Mouse (Mus musculus): ENCODE measurements around the gene Gm4724. TPM values are rescaled to one million over a fixed set of nuclear protein-coding genes. Genes with fewer than 3 reads are reported as not detected.
"Not testable (repeated sequence)": the region's sequence is repeated elsewhere in the genome, so short reads cannot be mapped to it uniquely, and the experiment has no call there.

Gm4724 gene
- 0.08 TPM in 1 of 2 replicates, not detected in the other for polyA plus RNA-seq (2012)

DNA sequence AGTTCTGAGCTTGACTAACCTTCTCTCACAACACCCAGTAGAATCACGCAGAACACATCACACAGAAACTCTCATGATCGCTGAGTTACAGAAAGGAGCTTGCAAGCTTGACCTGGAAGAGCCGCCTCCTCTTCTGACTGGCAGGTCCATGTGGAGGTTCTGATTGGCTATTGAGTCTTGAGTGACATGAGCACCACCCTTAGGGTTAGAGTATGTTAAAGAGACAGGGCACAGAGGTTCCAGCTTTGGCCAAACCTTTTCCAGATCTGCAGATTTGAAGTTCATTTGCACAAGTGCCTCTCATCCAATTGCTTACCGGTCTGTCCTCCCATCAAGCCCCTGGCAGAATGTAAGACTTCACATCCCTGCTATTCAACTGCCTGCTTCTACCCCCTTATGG lies at the start of gene Gm4724:
Gm4724 (minus strand) TSS at position 101 of the 400 bp plus-strand sequence.
- TF ChIP-seq GATA1 (IDR thresholded peaks at IDR 0.05; ENCODE audit: low read length): not testable (repeated sequence)

DNA sequence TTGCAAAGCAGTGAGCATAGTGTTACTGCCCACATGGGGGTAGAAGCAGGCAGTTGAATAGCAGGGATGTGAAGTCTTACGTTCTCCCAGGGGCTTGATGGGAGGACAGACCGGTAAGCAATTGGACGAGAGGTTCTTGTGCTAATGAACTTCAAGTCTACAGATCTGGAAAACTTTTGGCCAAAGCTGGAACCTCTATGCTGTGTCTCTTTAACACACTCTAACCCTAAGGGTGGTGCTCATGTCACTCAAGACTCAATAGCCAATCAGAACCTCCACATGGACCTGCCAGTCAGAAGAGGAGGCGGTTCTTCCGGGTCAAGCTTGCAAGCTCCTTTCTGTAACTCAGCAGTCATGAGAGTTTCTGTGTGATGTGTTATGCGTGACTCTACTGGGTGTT lies 34.1 kb upstream of the Gm4724 start, which contains the start of gene Zfp965:
Zfp965 (plus strand) TSS at position 301 of the 400 bp plus-strand sequence.
- not testable (repeated sequence) for TF ChIP-seq GATA1 (IDR thresholded peaks at IDR 0.05; ENCODE audit: low read length)

Other genes with a start within 250 kb of the Gm4724 start
- gene Gm14391, start 228.9 kb downstream of the Gm4724 start, polyA plus RNA-seq (2012): 1.2 and 1.4 TPM in 2 replicates
- 0.08 and 0.15 TPM in 2 replicates for gene Gm14440, start 160.7 kb downstream of the Gm4724 start, polyA plus RNA-seq (2012)
- gene Gm4631, start 97.6 kb downstream of the Gm4724 start, polyA plus RNA-seq (2012): 0.24 and 0.46 TPM in 2 replicates
- gene Zfp968, start 63.4 kb downstream of the Gm4724 start, polyA plus RNA-seq (2012): 0.33 TPM in 2 replicates
- gene Zfp965, start 34.2 kb upstream of the Gm4724 start, polyA plus RNA-seq (2012): 1.1 and 1.3 TPM in 2 replicates
- not detected in 2 replicates for gene Gm11007, start 208.2 kb upstream of the Gm4724 start, polyA plus RNA-seq (2012)

Measured in G1E-ER4 (cell line).